Mouse (Mus musculus) erythroblast, embryonic 14.5 days (primary cell): ENCODE results near the gene Hipk2.

Experiments
- GATA1 ChIP-seq: IDR thresholded peaks from 2 replicates; pipeline ENCODE4 v1.6.1; 2012; ENCODE audit warnings: low read length, inconsistent platforms, mixed read lengths
- TAL1 ChIP-seq: IDR thresholded peaks from 3 replicates; pipeline ENCODE4 v1.6.1; 2012; ENCODE audit warnings: low read length, inconsistent platforms, mixed read lengths

DNA sequence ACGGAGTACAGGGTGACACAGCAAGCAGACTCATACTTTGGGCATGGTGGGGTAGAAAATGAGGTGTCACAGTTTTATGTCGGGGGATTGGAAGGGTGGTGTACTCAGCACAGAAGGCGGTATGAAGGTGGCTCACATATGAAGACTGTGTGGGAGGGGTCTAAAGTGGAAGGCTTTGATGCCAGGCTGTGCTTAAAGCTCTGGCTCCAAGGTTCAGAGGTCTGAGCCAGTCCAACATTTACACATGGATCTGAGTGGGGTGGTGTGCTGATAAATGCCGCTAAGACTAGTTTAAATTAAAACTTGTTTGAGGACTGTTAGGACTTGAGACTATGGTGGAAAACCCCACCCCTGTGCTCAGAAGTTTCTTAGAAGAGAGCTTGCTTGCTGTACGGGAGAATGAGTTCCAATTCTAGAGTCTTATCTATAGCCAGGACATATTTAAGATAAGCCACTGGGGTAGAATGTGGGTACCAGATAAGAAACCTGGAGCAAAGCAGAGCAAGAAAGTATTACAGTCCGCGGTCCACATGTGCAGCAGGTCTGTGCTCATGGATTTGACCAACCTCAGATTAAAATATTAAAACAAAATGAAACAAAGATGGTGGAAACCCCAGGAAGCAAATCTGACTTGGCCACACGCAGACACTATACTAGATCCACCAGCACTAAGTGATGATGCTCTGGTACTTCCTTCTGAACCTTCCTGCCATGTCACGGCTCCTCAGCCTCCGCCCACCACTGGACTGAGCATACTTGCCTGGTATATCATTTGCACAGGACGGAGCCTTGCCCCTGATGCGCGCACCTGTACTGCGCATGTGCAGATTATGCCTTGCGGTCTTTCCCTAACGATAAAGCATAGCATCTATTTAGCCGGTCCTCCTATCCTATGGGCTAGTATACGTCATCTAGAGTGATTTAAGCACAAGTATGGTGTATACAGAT lies 48.2 kb upstream of the Hipk2 start:
- TF ChIP-seq GATA1 (peak; percentile 98), TAL1 (peak; percentile 69)
